Mouse (Mus musculus): Measurements from ENCODE around the gene Atp8b5. TPM values are rescaled to one million over a fixed set of nuclear protein-coding genes. Genes with fewer than 3 reads are reported as not detected.

The Atp8b5 gene
- polyA plus RNA-seq (2012; fragmentation: generic; extraction: Trizol), result under 1 TPM; 0.02 to 0.24 TPM

DNA sequence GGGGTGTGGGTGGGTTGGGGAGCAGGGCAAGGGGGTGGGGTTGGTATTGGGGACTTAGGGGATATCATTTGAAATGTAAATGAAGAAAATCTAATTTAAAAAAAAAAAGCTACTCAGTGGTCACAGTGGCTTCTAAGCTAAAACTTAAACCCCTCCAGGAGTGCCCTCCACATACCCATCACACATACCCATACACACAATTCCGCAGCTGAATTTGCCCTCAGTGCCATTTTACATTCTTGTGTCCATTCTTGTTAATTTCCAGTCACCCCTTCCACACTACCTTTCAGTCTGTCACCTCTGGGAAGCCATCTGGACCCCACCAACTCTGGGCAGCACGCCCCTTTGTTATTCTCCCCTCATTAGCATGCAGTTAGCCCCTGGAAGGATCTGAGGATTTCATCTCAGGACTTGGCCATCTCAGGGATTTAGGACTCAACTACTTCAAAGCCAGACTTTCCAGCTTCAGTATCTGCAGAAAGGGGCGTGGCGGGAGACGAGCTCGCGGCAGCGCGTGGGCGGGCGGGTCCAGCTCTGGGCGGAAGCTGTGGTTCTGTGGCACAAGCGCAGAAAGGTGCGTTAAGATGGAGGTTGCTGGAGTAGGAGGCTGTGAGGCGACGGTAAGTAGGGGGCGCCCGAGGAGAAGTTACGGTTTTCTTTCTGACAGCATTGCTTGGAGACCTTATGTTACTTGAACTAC, at the start of gene Atp8b5:
TSS of gene Atp8b5 (plus strand) at position 537 of the 700 bp plus-strand sequence.

GRCm38 (mm10) chr4:43381408-43382154, 114.6 kb downstream of the Atp8b5 start, which contains the start of gene Rusc2:
Gene Rusc2, plus strand, starts transcription at chr4:43381979.

Other genes starting within 250 kb of the Atp8b5 start
- gene Pigo, start 241.3 kb upstream of the Atp8b5 start, polyA plus RNA-seq (2012; fragmentation: generic; extraction: Trizol), result 1 to 10 TPM; 3.3 to 9.1 TPM
- 100 to 1,000 TPM in 1 of 2 experiments, 10 to 100 TPM in 1; 90.4 to 107 TPM for gene Stoml2, start 235.4 kb upstream of the Atp8b5 start, polyA plus RNA-seq (2012; fragmentation: generic; extraction: Trizol)
- 10 to 100 TPM in 1 of 2 experiments, 1 to 10 TPM in 1; 3.5 to 25.9 TPM for gene Fam214b, start 220.9 kb upstream of the Atp8b5 start, polyA plus RNA-seq (2012; fragmentation: generic; extraction: Trizol)
- under 1 TPM; 0.01 to 0.92 TPM for gene Unc13b, start 208.2 kb upstream of the Atp8b5 start, polyA plus RNA-seq (2012; fragmentation: generic; extraction: Trizol)
- 10 to 100 TPM in 1 of 2 experiments, 1 to 10 TPM in 1; 5.0 to 18.4 TPM for gene Rusc2, start 114.8 kb downstream of the Atp8b5 start, polyA plus RNA-seq (2012; fragmentation: generic; extraction: Trizol)
- under 1 TPM in 1 of 2 experiments, not detected in 1; 0.12 TPM for gene Fam166b, start 162.0 kb downstream of the Atp8b5 start, polyA plus RNA-seq (2012; fragmentation: generic; extraction: Trizol)
- gene Tesk1, start 174.8 kb downstream of the Atp8b5 start, polyA plus RNA-seq (2012; fragmentation: generic; extraction: Trizol), result 10 to 100 TPM; 25.8 to 40.4 TPM
- 1 to 10 TPM in 1 of 2 experiments, under 1 TPM in 1; 0.41 to 1.7 TPM for gene Cd72, start 187.5 kb downstream of the Atp8b5 start, polyA plus RNA-seq (2012; fragmentation: generic; extraction: Trizol)
- gene Sit1, start 216.6 kb downstream of the Atp8b5 start, polyA plus RNA-seq (2012; fragmentation: generic; extraction: Trizol), result not detected
- gene Ccdc107, start 225.7 kb downstream of the Atp8b5 start, polyA plus RNA-seq (2012; fragmentation: generic; extraction: Trizol), result 100 to 1,000 TPM; 103 to 155 TPM
- gene Arhgef39, start 232.5 kb downstream of the Atp8b5 start, polyA plus RNA-seq (2012; fragmentation: generic; extraction: Trizol), result 10 to 100 TPM in 1 of 2 experiments, 1 to 10 TPM in 1; 7.5 to 26.7 TPM
- 10 to 100 TPM in 1 of 2 experiments, under 1 TPM in 1; 0.13 to 14.9 TPM for gene Car9, start 239.8 kb downstream of the Atp8b5 start, polyA plus RNA-seq (2012; fragmentation: generic; extraction: Trizol)

All from C3H10T1/2 (cell line).